Mouse (Mus musculus): Measurements from ENCODE around the gene Nr4a1.

- TF ChIP-seq CTCF (IDR thresholded peaks at IDR 0.05; ENCODE audit: extremely low read depth, insufficient read depth, insufficient read length, insufficient replicate concordance) (no peak), POLR2A (IDR thresholded peaks at IDR 0.05; ENCODE audit: low read depth, low read length) (no peak)
Observed at GRCm38 (mm10) chr15:101290354-101290753, 36.3 kb downstream of the Nr4a1 start.
